In genomic region chr4:95759027-95759731, GRCm38 (mm10) we compare ENCODE assay signal across 16 mouse cellular contexts.
DNase-seq lines count a peak whose midpoint lies in the region; ATAC-seq lines count a peak whose summit lies in the region.
"Had no signal": no experiment of that assay in that cellular context is flagged by ENCODE, and none has a peak within 500 bp of the region (broad histone marks: within the 10 kb centered on the region; RNA-seq: fewer than 3 reads in every experiment).

No protein-coding gene starts in this region.

- H3K36me3 ChIP-seq in hindbrain, embryonic 10.5 days, result no peaks in the 10 kb centered on the region
- H3K36me3 ChIP-seq in hindbrain, embryonic 12.5 days, result no peaks in the 10 kb centered on the region
- H3K36me3 ChIP-seq in limb, embryonic 12.5 days, result no peaks in the 10 kb centered on the region
- H3K36me3 ChIP-seq in heart, embryonic 12.5 days, result no peaks in the 10 kb centered on the region

- DNase-seq in hindbrain, embryonic 10.5 days (ENCODE audit: low spot score), result peak; percentile 44
- peak; percentile 51 for DNase-seq in embryo, embryonic 9.5 days (ENCODE audit: extremely low spot score)
- peak; percentile 93 for DNase-seq in kidney, adult 9 months
- DNase-seq in spleen, postnatal 4 days (ENCODE audit: low spot score in 2 of 2), result no peak
- no peak for DNase-seq in right cerebral cortex, adult 18-20 months
- DNase-seq: cerebellum, postnatal 14 days; gastrocnemius, adult 2 months; thymus, postnatal 14 days had no signal

- 39% methylated on average over 5 of the region's 5 CpGs for WGBS in hindbrain, embryonic 10.5 days
- 42% methylated on average over 5 of the region's 5 CpGs for WGBS in hindbrain, embryonic 12.5 days
- WGBS in limb, embryonic 12.5 days, result 42% methylated on average over 5 of the region's 5 CpGs
- 52% methylated on average over 5 of the region's 5 CpGs for WGBS in heart, embryonic 12.5 days

- H3K27ac ChIP-seq in hindbrain, embryonic 10.5 days, result no peak overlapping the region; the same call in 1 of the 2 replicates
- no peak overlapping the region for H3K27ac ChIP-seq in hindbrain, embryonic 12.5 days
- peak overlapping the region; percentile 12; the same call in 1 of the 2 replicates for H3K27ac ChIP-seq in limb, embryonic 12.5 days
- no peak overlapping the region for H3K27ac ChIP-seq in heart, embryonic 12.5 days (ENCODE audit: poor library complexity, severe bottlenecking)
- H3K27ac ChIP-seq: gastrocnemius, adult 2 months; hindbrain, postnatal 0 days; liver, embryonic 14.5 days; macrophage had no signal

- H3K27me3 ChIP-seq in hindbrain, embryonic 10.5 days (ENCODE audit: insufficient read depth, poor library complexity, severe bottlenecking), result no peaks in the 10 kb centered on the region
- no peaks in the 10 kb centered on the region for H3K27me3 ChIP-seq in hindbrain, embryonic 12.5 days
- H3K27me3 ChIP-seq in limb, embryonic 12.5 days, result no peaks in the 10 kb centered on the region
- H3K27me3 ChIP-seq in heart, embryonic 12.5 days (replicated peaks), result no peaks in the 10 kb centered on the region

- no peak overlapping the region for H3K9ac ChIP-seq in hindbrain, embryonic 12.5 days
- H3K9ac ChIP-seq in limb, embryonic 12.5 days (replicated peaks), result no peak overlapping the region
- no peak overlapping the region for H3K9ac ChIP-seq in heart, embryonic 12.5 days
- H3K9ac ChIP-seq: liver, embryonic 14.5 days had no signal

- H3K4me3 ChIP-seq in hindbrain, embryonic 10.5 days, result no peak overlapping the region
- H3K4me3 ChIP-seq in hindbrain, embryonic 12.5 days, result no peak overlapping the region
- H3K4me3 ChIP-seq in limb, embryonic 12.5 days (replicated peaks), result no peak overlapping the region
- no peak overlapping the region for H3K4me3 ChIP-seq in heart, embryonic 12.5 days
- H3K4me3 ChIP-seq: erythroblast, embryonic 14.5 days; gastrocnemius, adult 2 months had no signal

- H3K4me2 ChIP-seq in hindbrain, embryonic 12.5 days (replicated peaks), result no peak overlapping the region
- H3K4me2 ChIP-seq in limb, embryonic 12.5 days, result no peak overlapping the region
- H3K4me2 ChIP-seq in heart, embryonic 12.5 days, result no peak overlapping the region
- H3K4me2 ChIP-seq: heart, embryonic 11.5 days had no signal

- no peak for ATAC-seq in hindbrain, embryonic 12.5 days (ENCODE audit: low FRiP score)
- ATAC-seq in limb, embryonic 12.5 days (ENCODE audit: insufficient number of reproducible peaks, insufficient read depth, low FRiP score, low TSS enrichment, low read depth), result no peak
- ATAC-seq in heart, embryonic 12.5 days (ENCODE audit: insufficient number of reproducible peaks, low FRiP score), result no peak
- ATAC-seq: hindbrain, postnatal 0 days had no signal

- H3K4me1 ChIP-seq in hindbrain, embryonic 10.5 days (replicated peaks), result peaks cover 6% of the 10 kb centered on the region; the same call in 1 of the 2 replicates
- H3K4me1 ChIP-seq in hindbrain, embryonic 12.5 days, result no peaks in the 10 kb centered on the region
- no peaks in the 10 kb centered on the region for H3K4me1 ChIP-seq in limb, embryonic 12.5 days (replicated peaks)
- no peaks in the 10 kb centered on the region for H3K4me1 ChIP-seq in heart, embryonic 12.5 days (replicated peaks)

- no peaks in the 10 kb centered on the region for H3K9me3 ChIP-seq in hindbrain, embryonic 10.5 days
- H3K9me3 ChIP-seq in hindbrain, embryonic 12.5 days (replicated peaks), result no peaks in the 10 kb centered on the region
- no peaks in the 10 kb centered on the region for H3K9me3 ChIP-seq in limb, embryonic 12.5 days
- no peaks in the 10 kb centered on the region for H3K9me3 ChIP-seq in heart, embryonic 12.5 days (replicated peaks)

Comparison
In these comparisons a context has a peak if more than half of its experiments do, and no peak if none do; other contexts are left out.
1. DNase-seq: peak in hindbrain, embryonic 10.5 days (single experiment), embryo, embryonic 9.5 days (single experiment) and kidney, adult 9 months (single experiment); none in spleen, postnatal 4 days (0 of 2) and right cerebral cortex, adult 18-20 months (single experiment).